8 mouse cellular contexts compared by ENCODE assay signal in genomic region chr11:52343162-52343561, GRCm38 (mm10). TPM values are rescaled to one million over a fixed set of nuclear protein-coding genes. Genes with fewer than 3 reads are reported as not detected.
DNase-seq lines count a peak whose midpoint lies in the region; ATAC-seq and TF ChIP-seq lines count a peak whose summit lies in the region.

No protein-coding gene starts in this region.

- H3K9ac ChIP-seq in liver, embryonic 12.5 days: no peak overlapping the region
- no peak overlapping the region for H3K9ac ChIP-seq in forebrain, embryonic 16.5 days (replicated peaks; ENCODE audit: low read depth, low read length)
- no peak overlapping the region for H3K9ac ChIP-seq in liver, embryonic 11.5 days (ENCODE audit: low read depth, low read length)

- WGBS in liver, embryonic 12.5 days (ENCODE audit: insufficient replicate concordance): 1% methylated on average over 6 of the region's 6 CpGs
- WGBS in forebrain, embryonic 16.5 days: 2% methylated on average over 6 of the region's 6 CpGs
- 4% methylated on average over 6 of the region's 6 CpGs for WGBS in liver, embryonic 11.5 days

- H3K4me1 ChIP-seq in liver, embryonic 12.5 days: peaks cover 30% of the 10 kb centered on the region
- H3K4me1 ChIP-seq in forebrain, embryonic 16.5 days (replicated peaks; ENCODE audit: control insufficient read depth, insufficient read depth, low read length): peaks cover 8% of the 10 kb centered on the region
- H3K4me1 ChIP-seq in liver, embryonic 11.5 days (replicated peaks; ENCODE audit: control insufficient read depth, insufficient read depth, low read length): peaks cover 16% of the 10 kb centered on the region

- peak; percentile 83 for DNase-seq in liver
- peak; percentile 90 for DNase-seq in brain, embryonic 14.5 days (ENCODE audit: low read depth)
- DNase-seq in kidney, adult 8-10 months: peak; percentile 69 to 75
- DNase-seq in liver, embryonic 11.5 days (ENCODE audit: low spot score): peak; percentile 68
- peak; percentile 95 for DNase-seq in retina, embryonic 14.5 days (ENCODE audit: low spot score)
- DNase-seq in thymus, postnatal 4 days: peak; percentile 95

- H3K27me3 ChIP-seq in liver, embryonic 12.5 days (replicated peaks): no peaks in the 10 kb centered on the region
- no peaks in the 10 kb centered on the region for H3K27me3 ChIP-seq in forebrain, embryonic 16.5 days (replicated peaks; ENCODE audit: control insufficient read depth, insufficient read depth, low read length)
- no peaks in the 10 kb centered on the region for H3K27me3 ChIP-seq in liver, embryonic 11.5 days (replicated peaks; ENCODE audit: control insufficient read depth, insufficient read depth, low read length)

- TF ChIP-seq POLR2A in brain, embryonic 14.5 days (IDR thresholded peaks at IDR 0.05; ENCODE audit: borderline replicate concordance, extremely low read depth, insufficient read depth, insufficient read length, poor library complexity, severe bottlenecking): no peak

- TF ChIP-seq CTCF in brain, embryonic 14.5 days (IDR thresholded peaks at IDR 0.05; ENCODE audit: borderline replicate concordance, extremely low read depth, insufficient read depth, insufficient read length): peak; percentile 88

- H3K4me2 ChIP-seq in liver, embryonic 12.5 days: no peak overlapping the region
- no peak overlapping the region for H3K4me2 ChIP-seq in forebrain, embryonic 16.5 days (ENCODE audit: low read length)
- no peak overlapping the region for H3K4me2 ChIP-seq in liver, embryonic 11.5 days

- H3K27ac ChIP-seq in liver, embryonic 12.5 days: no peak overlapping the region
- H3K27ac ChIP-seq in forebrain, embryonic 16.5 days (ENCODE audit: low read length): no peak overlapping the region
- no peak overlapping the region for H3K27ac ChIP-seq in liver, embryonic 11.5 days (ENCODE audit: low read depth, low read length)

- no peaks in the 10 kb centered on the region for H3K36me3 ChIP-seq in liver, embryonic 12.5 days
- H3K36me3 ChIP-seq in forebrain, embryonic 16.5 days (ENCODE audit: control insufficient read depth, insufficient read depth): no peaks in the 10 kb centered on the region
- no peaks in the 10 kb centered on the region for H3K36me3 ChIP-seq in liver, embryonic 11.5 days (ENCODE audit: control insufficient read depth, insufficient read depth, low read length)

- H3K9me3 ChIP-seq in liver, embryonic 12.5 days (replicated peaks): no peaks in the 10 kb centered on the region
- H3K9me3 ChIP-seq in forebrain, embryonic 16.5 days (ENCODE audit: control insufficient read depth, low read length): no peaks in the 10 kb centered on the region
- H3K9me3 ChIP-seq in liver, embryonic 11.5 days (ENCODE audit: control insufficient read depth, low read length): no peaks in the 10 kb centered on the region

- no peak for ATAC-seq in liver, embryonic 12.5 days
- ATAC-seq in forebrain, embryonic 16.5 days: peak; percentile 43; the same call in 1 of the 2 replicates
- ATAC-seq in liver, embryonic 11.5 days (replicated peaks; ENCODE audit: low FRiP score): no peak

- H3K4me3 ChIP-seq in liver, embryonic 12.5 days: no peak overlapping the region
- H3K4me3 ChIP-seq in forebrain, embryonic 16.5 days (replicated peaks; ENCODE audit: low read length): no peak overlapping the region
- H3K4me3 ChIP-seq in liver, embryonic 11.5 days (ENCODE audit: low read depth, low read length): no peak overlapping the region

RNA-seq across cellular contexts. Expression of gene Vdac1, which starts 17.5 kb away (rescaled TPM):
- 156 and 159 TPM in 2 replicates for polyA plus RNA-seq in liver, embryonic 12.5 days (2016; fragmentation: Nextera tagmentation; extraction: Ambion mirVana)
- 154 and 228 TPM in 2 replicates for polyA plus RNA-seq in brain, embryonic 14.5 days (2012; rRNA removed)
- polyA plus RNA-seq in forebrain, embryonic 16.5 days (2015; fragmentation: Nextera tagmentation; extraction: Ambion mirVana): 329 and 341 TPM in 2 replicates
- 228 and 243 TPM in 2 replicates for polyA plus RNA-seq in liver, embryonic 11.5 days (2014; fragmentation: Nextera tagmentation; extraction: Ambion mirVana)

RNA-seq across cellular contexts. Expression of gene 9530068E07Rik, which starts 53.1 kb away (rescaled TPM):
- 72.5 and 76.4 TPM in 2 replicates for polyA plus RNA-seq in liver, embryonic 12.5 days (2016; fragmentation: Nextera tagmentation; extraction: Ambion mirVana)
- 101 and 115 TPM in 2 replicates for polyA plus RNA-seq in brain, embryonic 14.5 days (2012; rRNA removed)
- 116 and 124 TPM in 2 replicates for polyA plus RNA-seq in forebrain, embryonic 16.5 days (2015; fragmentation: Nextera tagmentation; extraction: Ambion mirVana)
- 124 and 141 TPM in 2 replicates for polyA plus RNA-seq in liver, embryonic 11.5 days (2014; fragmentation: Nextera tagmentation; extraction: Ambion mirVana)
